Mouse (Mus musculus) CD8-positive naive resting alpha-beta T cell, adult 2 months (primary cell): ENCODE data around the gene Sumo1.
A peak's percentile ranks its signal among the peaks of the same experiment; 100 is the strongest.

Source experiments
- DNase-seq, 2 experiments: peaks; one replicate each; pipeline ENCODE4 v3.0.0; 2022; ENCODE audit warnings: low read depth in 2 of 2, low spot score in 2 of 2

Sumo1 gene

GRCm38 (mm10) chr1:59594586-59595266, 75.9 kb downstream of the Sumo1 start:
- no peak for DNase-seq

- no peak for DNase-seq
Observed at GRCm38 (mm10) chr1:59593622-59594035, 77.0 kb downstream of the Sumo1 start.

- DNase-seq, result no peak
Observed at GRCm38 (mm10) chr1:59592876-59593275, 77.8 kb downstream of the Sumo1 start.

- DNase-seq, result no peak
Observed at GRCm38 (mm10) chr1:59592359-59592758, 78.3 kb downstream of the Sumo1 start.

- DNase-seq, result no peak
Observed at GRCm38 (mm10) chr1:59589271-59589670, 81.4 kb downstream of the Sumo1 start.

- peak; percentile 45 to 57 for DNase-seq
Observed at GRCm38 (mm10) chr1:59584656-59585410, 85.8 kb downstream of the Sumo1 start.

- DNase-seq, result no peak
Observed at GRCm38 (mm10) chr1:59580880-59581279, 89.8 kb downstream of the Sumo1 start.

GRCm38 (mm10) chr1:59580131-59580751, 90.4 kb downstream of the Sumo1 start:
- no peak for DNase-seq

- DNase-seq, result no peak
Observed at GRCm38 (mm10) chr1:59579327-59579726, 91.3 kb downstream of the Sumo1 start.

GRCm38 (mm10) chr1:59578770-59579169, 91.9 kb downstream of the Sumo1 start:
- no peak for DNase-seq

- DNase-seq, result no peak
Observed at GRCm38 (mm10) chr1:59574262-59575187, 96.1 kb downstream of the Sumo1 start.

GRCm38 (mm10) chr1:59573843-59574242, 96.8 kb downstream of the Sumo1 start:
- DNase-seq, result no peak

GRCm38 (mm10) chr1:59571502-59571901, 99.1 kb downstream of the Sumo1 start:
- DNase-seq, result no peak

- no peak for DNase-seq
Observed at GRCm38 (mm10) chr1:59570767-59571166, 99.9 kb downstream of the Sumo1 start.

GRCm38 (mm10) chr1:59569301-59569700, 101.3 kb downstream of the Sumo1 start:
- no peak for DNase-seq

GRCm38 (mm10) chr1:59568283-59568682, 102.4 kb downstream of the Sumo1 start:
- DNase-seq, result no peak

- no peak for DNase-seq
Observed at GRCm38 (mm10) chr1:59567521-59567920, 103.1 kb downstream of the Sumo1 start.

- DNase-seq, result no peak
Observed at GRCm38 (mm10) chr1:59566926-59567325, 103.7 kb downstream of the Sumo1 start.

GRCm38 (mm10) chr1:59566281-59566680, 104.4 kb downstream of the Sumo1 start:
- DNase-seq, result no peak

GRCm38 (mm10) chr1:59565804-59566203, 104.8 kb downstream of the Sumo1 start:
- DNase-seq, result no peak

GRCm38 (mm10) chr1:59563581-59563980, 107.1 kb downstream of the Sumo1 start:
- DNase-seq, result no peak
